Mouse (Mus musculus): Measurements from ENCODE around the gene Rbm44. TPM values are rescaled to one million over a fixed set of nuclear protein-coding genes. Genes with fewer than 3 reads are reported as not detected.

Rbm44 gene
- total RNA-seq (2022) = not detected

GRCm38 (mm10) chr1:91144813-91145212, at the start of gene Rbm44:
Rbm44 (plus strand) TSS chr1:91145089.
- no peak for DNase-seq (ENCODE audit: low spot score)

DNA sequence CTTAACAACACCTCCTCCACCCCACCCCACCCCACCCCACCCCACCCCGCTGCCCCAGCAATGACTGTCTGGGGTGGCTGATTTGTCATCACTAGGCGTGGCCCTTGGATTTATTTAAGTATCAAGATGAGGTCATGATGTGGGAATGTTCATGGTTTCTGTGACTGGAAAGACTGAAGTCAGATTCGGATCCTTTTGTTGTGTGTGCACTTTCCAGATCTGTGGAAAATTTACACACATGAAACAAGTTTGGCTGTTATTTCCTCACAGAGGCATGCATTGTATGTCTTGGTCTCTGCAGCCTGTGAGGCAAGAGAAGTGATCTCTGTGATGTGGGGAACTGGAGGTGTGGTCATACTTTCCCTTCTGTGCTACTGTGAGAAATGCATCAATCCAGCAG, 49.6 kb upstream of the Rbm44 start:
- DNase-seq (ENCODE audit: low spot score) = no peak

- no peak for DNase-seq (ENCODE audit: low spot score)
Measured at GRCm38 (mm10) chr1:91095853-91096252, 49.0 kb upstream of the Rbm44 start.

DNA sequence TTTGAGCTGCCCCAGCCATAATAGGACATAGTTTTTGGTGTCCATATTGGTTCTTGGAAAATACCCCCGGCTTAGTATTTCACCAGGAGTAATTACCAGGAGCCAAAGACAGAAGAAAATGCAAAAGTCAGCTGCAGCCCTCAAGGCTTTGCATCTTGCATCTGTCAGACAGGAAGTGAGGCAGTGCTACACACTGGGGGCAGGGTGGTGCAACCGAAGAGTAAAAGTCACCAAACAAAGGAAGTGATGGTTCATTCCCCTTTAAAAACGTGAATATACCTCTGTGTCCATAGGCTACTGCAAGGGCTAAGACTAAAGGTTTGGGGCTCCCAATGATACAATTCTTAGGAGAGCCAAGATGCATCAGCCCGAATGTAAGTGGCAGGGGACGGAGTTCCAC, 48.4 kb upstream of the Rbm44 start:
- no peak for DNase-seq (ENCODE audit: low spot score)

- DNase-seq (ENCODE audit: low spot score) = no peak
Measured at GRCm38 (mm10) chr1:91097283-91097834, 47.5 kb upstream of the Rbm44 start.

DNA sequence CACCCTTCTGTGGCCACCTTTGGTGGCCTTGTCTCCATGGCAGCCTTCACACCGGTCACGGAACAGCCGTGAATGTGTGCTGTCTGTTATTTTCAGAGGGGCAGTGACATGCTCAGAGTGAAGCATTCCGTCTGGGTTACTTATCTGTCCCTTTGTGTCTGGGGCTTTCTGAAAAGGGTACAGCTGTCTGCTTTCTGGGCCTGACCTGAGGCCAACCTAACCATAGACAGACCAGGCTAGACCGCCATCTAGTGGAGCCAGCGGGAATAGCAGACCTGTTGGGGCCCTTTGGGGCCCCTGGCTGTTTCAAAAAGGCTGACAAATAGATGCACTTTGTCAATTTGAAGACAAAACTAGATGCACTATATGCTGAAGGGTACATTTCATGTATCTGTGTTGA, 46.0 kb upstream of the Rbm44 start:
- DNase-seq (ENCODE audit: low spot score) = peak; percentile 80

GRCm38 (mm10) chr1:91101709-91102440, 43.0 kb upstream of the Rbm44 start:
- no peak for DNase-seq (ENCODE audit: low spot score)

DNA sequence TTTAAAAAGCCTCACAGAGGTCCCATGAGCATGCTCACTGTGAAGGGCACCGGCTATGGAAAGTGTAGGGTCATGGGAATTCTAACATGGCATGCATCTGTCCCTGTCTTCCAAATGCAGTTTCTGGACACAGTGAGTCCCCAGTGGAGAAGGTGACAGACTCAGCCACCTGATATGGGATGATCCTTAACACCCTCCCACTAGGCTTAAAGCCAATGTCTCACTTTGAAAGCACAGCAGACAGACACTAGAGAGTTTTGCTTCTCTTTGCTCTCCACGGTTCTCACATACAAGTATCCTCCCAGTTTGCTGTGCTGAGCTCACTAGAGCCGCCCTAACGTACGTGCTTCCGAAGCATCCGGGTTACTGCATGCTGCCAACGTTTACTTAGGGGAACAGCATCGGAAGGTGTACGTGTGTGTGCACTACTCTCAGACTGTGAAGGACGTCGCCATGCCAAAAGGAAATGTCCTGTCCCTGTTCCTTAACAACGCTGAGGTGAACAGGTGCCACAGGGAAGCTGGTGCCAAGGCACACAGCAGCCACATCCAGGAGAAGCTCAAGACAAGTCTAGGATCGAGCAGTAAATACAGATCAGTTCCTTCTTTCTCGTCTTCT, 41.4 kb upstream of the Rbm44 start:
- DNase-seq (ENCODE audit: low spot score) = no peak

DNA sequence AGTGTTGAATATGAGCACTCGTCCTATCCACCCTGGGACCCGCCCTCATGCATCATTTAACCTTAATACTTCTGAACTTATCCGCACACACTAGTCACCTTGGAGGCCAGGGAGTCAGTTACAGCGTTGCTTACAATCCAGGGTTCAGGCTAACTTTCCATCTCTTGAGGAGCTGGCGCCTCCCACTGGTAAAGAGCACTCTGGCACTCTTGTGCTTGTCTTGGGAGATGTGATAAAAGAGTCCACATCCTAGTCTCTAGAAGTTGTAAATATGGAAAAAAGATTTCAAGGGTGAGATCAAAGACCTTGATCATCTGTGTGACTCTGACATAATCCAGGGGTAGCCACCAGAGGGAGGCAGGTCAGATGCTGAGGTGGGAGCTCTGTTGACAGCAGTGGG, 37.3 kb upstream of the Rbm44 start:
- no peak for DNase-seq (ENCODE audit: low spot score)

DNA sequence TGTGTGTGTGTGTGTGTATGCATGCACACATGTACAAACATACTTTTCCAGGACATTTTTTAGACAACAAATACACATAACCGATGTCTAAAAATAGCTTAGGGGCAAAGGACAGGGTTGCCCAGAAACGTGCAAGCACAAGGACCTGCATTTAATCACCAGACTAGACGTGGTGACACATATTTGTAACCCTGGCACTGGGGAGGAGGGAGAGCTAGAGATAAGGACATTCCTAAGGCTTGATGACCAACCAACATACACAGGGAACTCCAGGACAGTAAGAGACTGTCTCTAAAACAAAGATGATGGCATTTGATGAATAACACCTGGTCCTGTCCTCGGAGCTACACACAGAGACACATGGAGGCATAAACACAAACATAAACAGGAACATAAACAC, 35.6 kb upstream of the Rbm44 start:
- DNase-seq (ENCODE audit: low spot score) = no peak

DNA sequence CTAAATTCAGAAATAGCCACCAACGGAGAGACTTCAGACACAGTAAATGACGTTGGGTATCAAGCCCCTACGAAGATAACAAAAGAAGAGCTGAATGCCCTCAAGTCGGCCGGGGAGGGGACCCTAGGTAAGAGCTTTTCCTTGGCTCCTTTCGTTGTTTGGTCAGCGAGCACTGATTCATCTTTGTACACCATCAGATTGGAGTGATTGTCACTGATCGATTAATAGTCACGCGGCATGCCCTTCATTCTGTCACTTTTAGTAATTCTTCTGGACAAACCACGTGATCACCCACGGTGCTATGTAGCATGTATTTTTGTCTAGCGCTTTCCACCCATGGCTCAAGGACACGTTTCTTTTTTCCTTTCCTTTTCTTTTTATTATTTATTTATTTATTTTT, 32.7 kb upstream of the Rbm44 start:
- no peak for DNase-seq (ENCODE audit: low spot score)

DNA sequence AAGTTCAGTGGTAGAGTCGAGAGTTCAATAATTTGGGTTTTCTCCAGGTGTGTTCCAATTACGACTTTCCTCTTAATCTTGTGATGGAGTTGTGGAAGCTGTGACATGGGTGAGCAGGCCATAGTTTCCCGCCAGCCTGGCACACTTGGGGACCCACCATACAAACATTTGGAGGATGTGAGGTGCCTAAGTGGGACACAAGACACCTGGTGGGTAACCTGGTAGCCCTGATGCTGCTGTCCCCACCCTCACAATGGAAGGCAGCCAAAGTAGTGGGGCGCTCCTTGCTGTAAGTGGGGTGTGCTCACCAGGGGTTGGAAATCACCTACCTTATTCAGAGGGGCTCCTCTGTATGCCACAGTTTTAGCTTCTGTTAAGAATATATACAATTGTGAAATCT, 32.3 kb upstream of the Rbm44 start:
- no peak for DNase-seq (ENCODE audit: low spot score)

DNA sequence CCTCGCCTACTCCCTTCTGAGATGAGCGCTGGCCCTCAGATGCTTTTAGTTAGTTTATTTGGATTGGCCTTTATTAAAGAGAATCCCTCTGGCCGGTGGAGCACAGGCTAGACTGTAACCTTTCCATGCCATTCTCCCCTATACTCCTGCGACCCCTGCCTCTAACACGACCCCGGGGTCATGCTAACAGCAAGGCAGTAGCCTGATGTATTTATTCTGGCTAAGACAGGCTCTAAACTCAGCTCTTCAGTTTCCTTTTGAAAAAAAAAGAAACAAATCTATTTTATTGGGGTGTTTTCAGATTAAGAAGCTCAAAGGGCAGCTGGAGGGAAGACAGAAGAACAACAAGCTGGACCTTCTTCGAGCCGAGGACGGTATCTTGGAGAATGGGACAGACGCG, 22.8 kb upstream of the Rbm44 start:
- no peak for DNase-seq (ENCODE audit: low spot score)

DNA sequence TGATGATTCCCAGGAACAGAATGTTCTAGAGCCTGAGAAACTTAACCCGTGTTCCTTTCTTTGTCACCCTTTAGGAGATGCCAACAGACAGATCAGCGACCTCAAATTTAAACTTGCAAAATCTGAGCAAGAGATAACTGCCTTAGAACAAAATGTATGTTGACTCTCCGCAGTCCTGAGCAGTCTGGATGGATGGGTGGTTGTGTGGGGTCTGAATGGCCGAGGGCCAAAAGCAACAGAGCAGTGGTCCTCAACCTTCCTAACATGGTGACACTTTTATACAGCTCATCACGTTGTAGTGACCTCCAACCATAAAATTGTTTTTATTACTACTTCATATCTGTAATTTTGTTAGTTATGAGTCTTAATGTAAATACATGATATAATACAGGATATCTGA, 21.9 kb upstream of the Rbm44 start:
- no peak for DNase-seq (ENCODE audit: low spot score)

- no peak for DNase-seq (ENCODE audit: low spot score)
Measured at GRCm38 (mm10) chr1:91123466-91123865, 21.4 kb upstream of the Rbm44 start.

DNA sequence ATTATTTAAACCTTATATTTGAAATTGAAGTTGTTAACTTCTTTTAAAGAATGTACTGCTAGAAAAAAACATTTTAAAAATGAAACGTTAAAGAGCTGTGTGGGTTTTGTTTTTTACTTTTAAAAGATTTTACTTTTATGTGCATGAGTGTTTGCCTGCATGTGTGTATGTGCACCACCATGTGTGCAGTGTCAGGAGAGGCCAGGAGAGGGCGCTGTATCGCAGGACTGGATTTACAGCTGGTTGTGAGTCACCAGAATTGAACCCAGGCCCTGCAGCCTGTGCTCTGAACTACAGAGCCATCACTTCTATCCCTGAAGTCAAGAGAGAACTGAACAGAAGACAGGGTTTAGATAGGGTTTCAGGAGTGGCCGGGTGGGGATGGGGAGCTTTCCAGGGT, 16.0 kb upstream of the Rbm44 start:
- no peak for DNase-seq (ENCODE audit: low spot score)

DNA sequence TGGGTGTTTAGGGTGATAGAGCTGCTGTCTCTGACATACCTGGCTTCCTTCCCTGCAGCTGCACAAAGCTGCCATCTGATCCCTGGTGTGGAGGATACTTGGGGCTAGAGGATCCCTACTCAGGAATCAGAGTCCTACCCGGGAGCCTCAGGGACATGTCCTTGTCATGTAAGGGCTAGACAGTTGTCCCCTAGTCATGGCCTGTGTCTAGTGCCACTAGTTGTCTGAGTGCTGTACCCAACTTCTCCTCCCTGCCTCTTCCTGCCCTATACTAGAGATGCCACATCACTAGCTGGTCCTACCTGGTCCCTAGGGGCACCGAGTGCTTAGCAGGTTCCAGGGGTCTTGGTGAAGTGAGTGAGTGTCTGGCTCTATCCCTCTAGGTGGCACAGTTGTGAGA, 7.9 kb upstream of the Rbm44 start:
- DNase-seq (ENCODE audit: low spot score) = no peak

GRCm38 (mm10) chr1:91151509-91151908, 6.6 kb downstream of the Rbm44 start:
- no peak for DNase-seq (ENCODE audit: low spot score)

DNA sequence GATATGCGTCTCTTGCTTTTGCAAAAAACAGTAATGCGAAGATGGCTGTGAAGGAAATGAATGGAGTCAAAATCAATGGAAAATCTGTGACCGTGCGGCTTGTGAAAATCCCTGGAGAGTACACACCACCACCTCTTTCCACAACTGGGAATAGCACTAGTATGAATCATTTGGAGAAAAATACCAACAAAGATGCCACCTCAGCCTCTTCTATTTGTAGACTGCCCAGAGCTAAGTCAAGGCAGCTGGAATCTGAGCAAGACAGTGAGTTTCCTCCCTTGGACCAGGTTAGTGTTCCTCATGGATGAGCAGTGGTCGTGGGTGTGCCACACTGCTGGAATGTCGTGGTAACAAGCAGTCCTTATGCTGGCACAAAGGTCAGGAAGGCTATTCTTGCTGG, 21.9 kb downstream of the Rbm44 start:
- no peak for DNase-seq (ENCODE audit: low spot score)

DNA sequence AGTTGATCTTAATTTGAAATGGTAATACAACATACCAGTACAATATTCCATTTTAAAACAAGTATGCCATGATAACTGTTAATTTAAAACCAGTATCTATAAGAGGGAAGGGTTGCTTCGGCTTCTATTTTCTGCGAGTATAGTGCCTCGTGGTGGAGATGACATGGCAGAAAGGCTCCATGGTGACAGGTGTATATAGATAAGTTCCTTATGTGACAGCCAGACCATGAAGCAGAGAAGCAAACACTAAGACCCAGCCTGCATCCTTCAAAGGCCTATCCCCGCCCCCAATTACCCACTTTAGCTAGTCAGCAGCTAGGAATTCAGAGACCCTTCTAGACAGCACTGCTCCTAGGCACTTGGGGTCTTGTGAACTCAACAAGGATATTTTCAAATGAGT, 24.3 kb downstream of the Rbm44 start:
- no peak for DNase-seq (ENCODE audit: low spot score)

GRCm38 (mm10) chr1:91174796-91175195, 29.9 kb downstream of the Rbm44 start:
- DNase-seq (ENCODE audit: low spot score) = no peak

- DNase-seq (ENCODE audit: low spot score) = no peak
Measured at GRCm38 (mm10) chr1:91176026-91176425, 31.1 kb downstream of the Rbm44 start.

- no peak for DNase-seq (ENCODE audit: low spot score)
Measured at GRCm38 (mm10) chr1:91176871-91177270, 32.0 kb downstream of the Rbm44 start.

Data from heart, adult 8-10 months (tissue).